Mouse (Mus musculus) inflammation-experienced regulatory T-cells, adult 6 months (primary cell): Measurements from ENCODE around the gene Ikbke. TPM values are rescaled to one million over a fixed set of nuclear protein-coding genes. Genes with fewer than 3 reads are reported as not detected.

Experiments used
- ATAC-seq: one replicate; pipeline ENCODE4 v1.8.0; 2017
- polyA plus RNA-seq, 3 experiments: library from polyadenylated mRNA; unstranded; fragments of 100-300 nt; shearing (Covaris generic); gene quantifications; one replicate each; pipeline ENCODE4 v1.2.1; 2017

Ikbke gene
- polyA plus RNA-seq, 3 experiments from 2014 or later: 58.5 to 121 (median 105) TPM

DNA sequence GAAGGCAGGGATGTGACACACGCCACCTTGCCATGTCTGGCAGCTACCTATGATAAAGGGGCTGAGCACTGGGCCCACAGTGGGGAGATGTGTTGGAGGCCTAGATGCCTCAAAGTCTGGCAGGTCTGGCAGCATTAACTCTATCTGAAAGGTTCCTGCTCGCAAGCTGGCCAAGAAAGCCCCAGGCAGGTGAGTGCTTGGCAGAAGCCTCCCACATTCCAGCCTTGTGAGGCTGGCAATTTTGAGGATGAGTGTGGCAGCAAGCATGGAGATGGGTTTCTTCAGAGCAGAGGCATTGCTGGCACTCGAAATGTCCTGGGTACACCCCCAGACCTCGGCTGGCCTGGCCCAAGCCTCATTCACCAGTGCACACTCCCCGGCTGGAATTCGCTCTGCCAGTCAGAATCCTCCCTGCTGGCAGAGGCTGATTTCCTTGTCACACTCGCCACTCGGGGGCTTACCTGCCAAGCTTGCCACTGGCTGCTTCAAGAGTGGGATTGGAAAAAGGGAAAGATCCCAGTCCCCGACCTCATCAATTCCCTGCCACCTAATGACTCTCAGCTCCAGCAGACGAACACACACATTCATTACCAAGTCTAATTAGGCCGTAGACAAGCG is 39.7 kb downstream of the Ikbke start:
- ATAC-seq: no peak

DNA sequence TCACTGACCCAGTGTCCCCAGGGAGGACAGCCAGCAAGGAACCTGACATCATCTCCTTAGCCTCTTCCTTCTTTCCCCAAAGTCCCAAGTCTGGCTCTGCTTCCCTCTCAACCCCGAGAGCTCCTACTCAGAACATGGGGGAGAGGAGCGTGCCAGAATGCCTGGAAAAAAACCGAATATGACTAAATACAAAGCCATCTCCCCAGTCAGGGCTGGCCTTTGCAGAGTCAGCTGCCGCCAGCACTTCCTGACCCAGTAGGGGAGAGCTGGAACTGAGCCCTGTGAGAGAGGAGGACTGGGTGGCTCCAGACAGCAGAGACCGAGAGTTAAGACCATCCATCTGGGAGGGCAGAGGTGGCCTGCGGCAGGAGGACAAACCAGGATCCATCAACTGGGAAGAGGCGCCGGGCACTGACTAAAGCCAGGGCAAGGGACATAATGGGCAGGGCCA is 40.5 kb downstream of the Ikbke start:
- no peak for ATAC-seq

DNA sequence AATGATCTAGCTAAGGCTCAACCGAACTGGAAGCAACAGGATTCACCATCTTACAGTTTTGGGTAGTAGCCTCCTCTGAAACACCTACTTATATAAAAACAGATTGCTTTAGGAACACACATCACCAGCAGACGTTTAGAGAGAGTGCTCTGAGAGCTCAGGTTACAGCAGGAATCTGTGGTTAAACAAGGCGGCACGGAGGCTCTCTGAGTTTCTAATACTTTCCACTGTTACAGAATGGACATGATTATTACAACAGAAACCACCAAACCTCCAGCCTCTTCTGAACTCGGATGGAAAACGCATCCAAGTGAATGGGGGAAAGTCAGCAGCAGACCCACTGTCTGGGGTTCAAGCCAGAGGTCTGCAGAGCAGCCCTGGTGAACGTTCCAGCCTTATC is 43.3 kb downstream of the Ikbke start:
- ATAC-seq: no peak

DNA sequence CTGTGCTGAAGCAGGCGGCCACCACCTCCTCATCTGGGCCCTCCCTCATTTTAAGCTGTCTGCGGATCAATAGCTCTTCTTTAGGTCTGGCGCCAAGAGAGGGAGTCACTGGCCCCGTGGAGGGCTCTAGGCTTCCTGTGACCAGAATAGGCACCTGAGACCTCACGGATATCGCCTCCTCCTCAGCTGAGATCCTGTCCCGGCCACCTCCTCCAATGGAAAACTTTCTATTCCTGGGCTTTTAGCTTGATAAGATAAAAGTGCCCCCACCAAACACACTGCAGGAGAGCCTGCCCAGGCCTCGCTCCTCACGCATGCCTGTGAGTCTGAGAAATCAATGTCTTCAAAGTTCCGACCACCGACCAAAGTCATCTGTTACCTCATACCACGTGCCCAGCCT is 45.9 kb downstream of the Ikbke start:
- ATAC-seq: no peak

DNA sequence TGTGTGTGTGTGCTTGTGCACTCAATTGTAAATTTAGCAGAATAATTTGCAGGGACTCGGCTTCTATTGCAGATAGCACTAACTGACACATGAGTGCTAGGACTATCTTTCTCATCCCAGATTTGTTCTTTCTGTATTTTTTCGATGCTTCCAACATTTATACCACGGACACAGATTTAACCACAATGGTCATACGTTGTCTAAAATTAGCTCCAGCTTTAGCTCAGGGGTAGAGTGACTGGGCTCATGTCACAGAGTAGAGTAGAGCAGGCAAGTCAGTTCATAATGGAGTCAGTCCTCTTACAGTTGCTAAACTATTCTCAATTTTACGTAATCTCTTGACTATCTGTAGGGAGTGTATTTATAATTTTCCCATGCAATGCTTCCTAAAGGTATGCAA is 50.7 kb downstream of the Ikbke start:
- no peak for ATAC-seq

DNA sequence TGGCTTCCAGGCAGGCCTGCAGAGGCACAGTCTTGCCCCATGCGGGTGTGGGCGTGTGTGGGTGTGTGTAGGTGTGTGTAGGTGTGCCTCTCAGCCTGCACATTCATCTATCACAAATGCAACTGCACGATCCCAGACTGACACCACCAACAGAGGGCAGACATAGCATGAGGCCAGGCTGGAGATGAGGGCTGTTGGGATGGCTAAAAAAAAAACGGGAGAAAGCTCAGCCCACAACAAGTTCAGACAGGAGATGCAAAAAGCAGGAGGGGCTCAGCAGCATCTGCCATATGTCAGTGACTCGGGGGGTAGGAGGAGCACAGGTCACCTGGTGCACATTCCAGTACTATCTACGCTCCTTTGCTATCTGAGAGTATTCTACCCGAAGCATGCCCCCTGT is 51.2 kb downstream of the Ikbke start:
- ATAC-seq: no peak

DNA sequence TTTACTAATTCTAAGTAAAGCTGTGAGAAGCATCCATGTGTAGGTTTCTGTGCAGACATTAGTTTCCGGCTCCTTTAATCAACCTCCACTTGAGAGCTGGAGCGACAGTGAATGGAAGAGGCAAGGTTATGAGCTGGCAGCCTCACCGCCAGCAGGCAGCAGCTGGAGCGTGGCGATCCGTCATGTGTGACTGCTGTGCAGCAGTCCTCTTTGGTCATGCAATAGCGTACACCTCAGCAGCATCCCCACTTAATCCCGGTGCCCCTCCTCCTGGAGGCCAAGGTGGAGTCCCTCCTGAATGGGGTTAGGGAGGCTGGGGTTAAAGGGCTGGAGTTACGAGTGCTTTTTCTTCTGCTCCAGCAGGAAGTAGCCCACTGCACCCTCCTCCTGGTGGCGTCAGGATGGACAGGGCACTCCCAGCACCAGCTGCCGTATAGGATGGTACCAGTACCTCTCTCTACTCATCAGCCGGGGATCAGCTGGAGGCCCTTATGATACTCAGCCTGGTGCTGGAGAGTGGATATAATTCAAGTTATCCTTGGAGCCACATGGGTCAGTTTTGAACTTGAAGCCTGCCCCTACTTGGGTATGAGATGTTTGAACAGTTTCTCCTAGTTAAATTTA is 54.4 kb downstream of the Ikbke start:
- ATAC-seq: no peak

DNA sequence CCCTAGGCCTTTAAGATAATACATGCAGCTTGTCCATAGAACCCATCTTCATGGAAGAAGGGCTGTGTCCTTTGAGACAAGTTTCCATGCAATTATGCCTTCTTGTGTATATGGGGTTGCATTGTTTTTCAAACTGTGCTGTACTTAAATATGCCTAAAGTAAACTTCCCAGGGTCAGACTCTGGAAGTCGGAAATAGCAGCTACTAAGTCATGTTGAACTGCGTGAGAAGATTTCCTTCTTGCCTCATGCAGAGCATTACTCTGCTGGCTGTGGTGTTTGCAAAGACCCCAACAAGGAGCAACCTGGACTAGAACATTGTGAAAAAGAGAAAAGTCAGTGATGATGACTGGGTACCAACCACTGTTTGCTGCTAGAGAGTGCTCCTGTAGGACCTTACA is 56.1 kb downstream of the Ikbke start:
- ATAC-seq: no peak

DNA sequence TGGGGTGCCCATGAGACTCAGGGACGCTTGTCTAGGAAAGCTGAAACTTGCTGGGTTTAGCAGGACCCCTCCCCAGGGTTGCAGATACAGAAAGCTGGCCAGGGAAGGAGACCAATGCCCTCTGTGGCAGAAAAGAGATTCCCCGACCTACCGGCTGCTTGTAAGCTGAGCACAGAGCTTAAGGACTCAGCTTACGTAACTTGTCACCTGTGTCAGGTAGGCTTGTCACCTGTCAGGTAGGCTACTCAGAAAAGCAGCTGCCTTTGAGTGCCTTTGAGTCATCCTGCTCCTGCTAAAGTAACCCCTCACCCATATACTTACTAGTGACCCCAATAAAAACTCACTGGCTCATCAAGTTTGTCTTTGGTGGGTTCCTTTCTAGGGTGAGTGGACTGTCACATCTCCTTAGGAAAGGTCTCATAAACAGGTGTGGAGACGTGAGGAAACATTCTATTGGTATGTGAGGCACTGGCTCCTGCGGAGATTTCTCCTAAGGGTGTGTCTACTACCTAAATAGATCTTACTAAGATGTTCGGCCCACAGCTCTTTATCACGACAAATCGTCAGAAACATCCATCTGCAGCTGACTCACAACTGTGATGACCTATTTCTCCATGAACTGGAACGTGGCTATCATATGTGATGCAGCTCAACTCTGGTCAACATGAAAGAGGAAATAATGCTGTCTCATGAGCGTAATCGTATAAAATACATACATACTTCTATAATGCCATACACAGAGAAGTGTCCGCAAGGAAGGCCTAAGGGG is 57.4 kb downstream of the Ikbke start:
- ATAC-seq: no peak

DNA sequence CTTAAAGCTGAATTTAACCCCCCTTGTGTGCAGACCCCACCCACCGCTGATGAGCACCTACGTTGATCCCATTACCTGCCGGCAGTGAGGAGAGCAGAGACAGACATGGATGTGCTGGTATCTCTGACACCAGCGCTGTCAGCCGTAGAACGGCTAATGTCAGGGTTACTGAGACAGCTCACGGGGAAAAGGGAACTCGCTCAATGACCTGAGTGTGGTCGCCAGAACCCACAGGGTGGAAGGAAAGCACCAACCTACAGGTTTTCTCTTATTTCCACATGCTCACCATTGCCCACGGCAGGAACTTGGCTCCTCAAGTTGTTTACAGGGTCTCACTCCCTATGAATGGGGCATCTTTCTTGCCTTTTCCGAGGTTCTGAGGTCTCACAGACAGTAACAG is 60.5 kb downstream of the Ikbke start:
- ATAC-seq: no peak

DNA sequence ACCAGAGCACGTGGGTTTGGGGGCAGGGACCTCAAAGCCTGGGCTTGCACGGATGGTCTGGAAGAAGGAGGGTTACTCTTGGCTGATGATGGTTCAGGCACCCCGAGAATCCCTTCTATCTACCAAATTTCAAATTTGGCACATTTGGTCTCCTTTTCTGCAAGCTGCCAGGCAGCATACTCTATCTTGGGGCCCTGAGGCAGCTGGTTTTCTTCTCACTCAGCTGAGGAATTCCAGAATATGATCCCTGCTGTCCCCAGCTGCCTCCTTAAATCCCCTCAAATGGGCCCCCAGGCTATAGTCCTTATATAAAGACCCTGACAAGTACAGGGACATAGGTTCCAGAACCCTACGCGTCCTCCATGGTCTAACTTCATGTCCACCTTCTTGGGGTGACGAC is 66.0 kb downstream of the Ikbke start:
- ATAC-seq: no peak

DNA sequence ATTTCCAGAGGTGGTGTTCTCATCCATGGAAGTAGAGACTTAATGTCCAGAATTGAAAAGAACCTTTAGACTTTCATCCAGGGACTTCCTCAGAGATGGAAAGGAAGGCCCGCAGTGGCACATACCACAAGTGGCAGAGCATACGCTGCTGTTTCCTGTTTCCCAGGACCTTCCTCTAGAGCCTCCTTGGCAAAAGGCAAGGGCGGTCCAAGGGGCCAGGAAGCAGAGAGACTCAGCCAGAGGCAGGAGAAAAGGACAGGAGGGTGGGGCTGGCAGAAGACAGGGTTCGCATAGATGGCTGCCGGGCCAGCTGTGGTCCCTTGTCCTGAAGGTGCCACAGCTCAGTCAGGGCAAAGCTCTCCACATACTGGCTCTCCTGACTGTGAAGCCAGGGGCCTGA is 66.5 kb downstream of the Ikbke start:
- no peak for ATAC-seq

DNA sequence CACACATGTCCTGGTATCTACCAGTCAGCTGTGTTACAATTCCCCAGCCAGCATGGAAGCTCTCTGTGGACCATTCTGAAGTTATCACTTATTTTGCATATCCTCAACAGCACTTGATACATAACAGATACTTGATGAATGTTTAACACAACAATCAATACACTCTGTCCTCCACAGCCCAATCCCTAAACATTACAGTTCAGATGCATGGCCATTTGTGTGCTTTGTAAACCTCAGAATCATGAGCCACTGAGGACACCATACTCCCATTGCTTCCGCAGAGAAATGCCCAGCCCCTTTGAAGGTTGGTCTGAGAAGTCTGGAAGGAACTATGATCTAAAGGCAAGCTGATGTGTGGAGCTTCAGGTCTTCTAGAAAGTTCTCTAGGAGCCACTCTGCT is 67.8 kb downstream of the Ikbke start:
- ATAC-seq: no peak

DNA sequence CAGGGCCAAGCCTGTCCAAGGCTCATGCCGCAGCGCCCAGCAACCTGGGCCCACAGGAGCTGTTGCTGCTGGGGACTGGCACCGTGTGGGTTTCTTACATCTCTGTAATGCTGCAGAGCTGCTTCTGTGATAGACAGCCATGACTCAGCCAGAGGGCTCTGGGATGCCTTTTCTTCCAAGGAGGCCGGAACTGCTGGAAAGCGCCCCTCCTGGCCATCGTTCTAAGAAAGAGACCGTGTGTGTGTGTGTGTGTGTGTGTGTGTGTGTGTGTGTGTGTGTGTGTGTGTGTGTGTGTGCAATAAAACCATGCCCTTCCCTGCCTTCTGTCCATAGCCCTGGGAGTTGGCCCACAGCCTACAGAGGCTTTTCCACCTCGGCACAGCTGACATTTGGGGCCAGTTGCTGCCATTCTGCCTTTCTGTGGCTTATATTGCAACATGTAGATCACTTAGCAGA is 69.4 kb downstream of the Ikbke start:
- ATAC-seq: no peak

DNA sequence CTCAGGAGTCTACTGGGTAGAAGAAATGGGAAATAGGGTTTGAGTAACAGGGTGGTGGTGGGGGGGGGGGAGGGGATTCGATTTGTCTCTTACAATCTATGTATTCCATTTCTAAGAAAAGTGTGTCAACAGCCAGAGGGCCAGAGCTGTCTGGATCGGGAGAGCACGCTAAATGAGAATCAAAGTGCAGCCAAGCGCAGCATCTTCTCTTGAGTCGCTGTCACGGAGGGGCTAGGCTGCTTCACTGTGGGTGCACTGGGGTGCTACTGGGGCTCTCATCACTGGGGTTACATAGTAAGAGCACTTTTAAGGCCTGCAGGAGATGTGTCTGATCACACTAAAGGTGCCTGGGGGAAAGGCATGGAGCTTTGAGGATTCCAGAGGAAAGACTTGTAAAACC is 70.6 kb downstream of the Ikbke start:
- ATAC-seq: no peak

DNA sequence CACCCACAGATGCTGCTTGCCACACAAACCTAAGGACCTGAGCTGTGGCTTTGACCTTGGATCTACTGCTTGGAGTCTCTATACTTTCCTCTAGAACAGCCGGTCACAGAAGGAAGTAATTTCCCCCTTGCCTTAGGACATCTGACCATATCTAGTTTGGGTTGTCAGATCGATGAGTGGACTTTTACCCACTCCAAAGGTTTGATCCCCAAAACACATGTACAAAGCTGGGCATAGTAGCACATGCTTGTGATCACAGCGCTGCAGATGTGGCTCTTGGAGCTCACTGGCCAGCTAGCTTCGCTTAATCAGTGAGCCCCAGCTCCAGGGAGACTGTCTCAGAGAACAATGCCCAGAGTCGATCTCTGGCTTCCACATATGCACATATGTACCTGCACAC is 71.3 kb downstream of the Ikbke start:
- no peak for ATAC-seq

DNA sequence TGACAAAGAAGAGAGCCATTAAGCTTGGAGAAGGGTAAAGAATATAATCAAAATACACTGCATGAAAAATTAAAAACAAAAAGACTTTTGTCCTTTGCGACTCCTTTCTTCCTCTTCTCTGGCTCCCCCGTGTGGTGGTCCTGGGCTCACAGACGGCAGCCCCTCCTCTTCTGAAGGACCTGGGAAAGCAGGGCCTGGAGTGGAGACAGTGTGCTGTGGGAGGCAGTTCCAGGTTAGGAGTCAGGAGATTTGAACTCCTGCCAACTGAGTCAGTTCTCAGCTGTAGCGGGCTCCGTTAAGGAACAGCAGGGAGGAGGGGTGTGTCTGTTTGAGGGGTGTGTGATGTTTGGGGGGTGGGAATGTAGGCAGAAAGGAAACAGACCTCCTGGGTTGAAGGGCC is 71.9 kb downstream of the Ikbke start:
- no peak for ATAC-seq

DNA sequence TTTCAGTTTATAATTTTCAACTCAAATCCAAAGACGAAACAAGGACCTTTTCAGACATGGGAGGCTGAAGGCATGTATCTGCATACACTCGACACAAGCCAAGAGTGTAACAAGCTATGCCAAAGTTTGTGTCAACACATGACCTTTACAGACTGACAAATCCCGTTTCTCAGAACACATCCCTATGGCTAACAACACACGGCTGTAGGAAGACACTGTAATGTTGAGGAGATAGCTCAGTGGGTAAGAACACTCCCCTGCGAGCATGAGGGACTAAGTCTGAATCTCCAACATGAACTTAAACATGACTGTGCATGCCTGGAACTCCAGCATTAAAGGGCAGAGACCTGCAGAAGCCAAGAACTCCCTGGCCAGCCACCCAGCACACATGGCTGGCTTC is 73.1 kb downstream of the Ikbke start:
- ATAC-seq: no peak

DNA sequence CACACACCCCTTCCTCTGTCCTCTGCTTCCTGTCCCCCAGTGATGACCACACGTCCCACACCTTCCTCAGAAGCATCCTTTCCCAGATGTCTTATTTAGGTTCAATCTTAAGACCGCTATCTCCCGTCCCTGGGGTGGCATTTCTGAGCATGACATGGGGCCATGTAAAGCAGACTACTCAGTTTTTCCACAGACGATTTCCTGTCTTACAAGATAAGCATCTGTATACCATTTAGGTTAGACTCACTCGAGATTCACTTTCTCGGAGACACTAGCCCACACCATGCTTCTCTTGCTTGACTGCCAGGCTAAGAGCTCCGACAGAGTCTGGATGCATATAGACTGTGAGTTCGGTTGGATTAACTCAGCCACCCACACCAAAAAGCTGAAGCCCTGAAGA is 74.9 kb downstream of the Ikbke start:
- peak; percentile 76 for ATAC-seq

Other genes starting within 250 kb of the Ikbke start
- gene Mapkapk2, start 181.8 kb downstream of the Ikbke start, polyA plus RNA-seq: 10 to 100 TPM in 1 of 3 experiments, 1 to 10 TPM in 2; 9.0 to 11.8 (median 9.8) TPM
- under 1 TPM in 1 of 3 experiments, not detected in 2; 0.26 TPM for gene Dyrk3, start 141.3 kb downstream of the Ikbke start, polyA plus RNA-seq
- gene Eif2d, start 126.4 kb downstream of the Ikbke start, polyA plus RNA-seq: 10 to 100 TPM; 53.4 to 71.7 (median 60.8) TPM
- 100 to 1,000 TPM; 267 to 383 (median 370) TPM for gene Rassf5, start 34.3 kb downstream of the Ikbke start, polyA plus RNA-seq
- gene Srgap2, start 247.7 kb upstream of the Ikbke start, polyA plus RNA-seq: 10 to 100 TPM; 27.3 to 33.0 (median 30.0) TPM
- gene Fam72a, start 248.3 kb upstream of the Ikbke start, polyA plus RNA-seq: 1 to 10 TPM in 1 of 3 experiments, under 1 TPM in 2; 0.59 to 1.4 (median 0.66) TPM